Mouse (Mus musculus): ENCODE results near the gene Cux1. TPM values are rescaled to one million over a fixed set of nuclear protein-coding genes. Genes with fewer than 3 reads are reported as not detected.

The Cux1 gene
- polyA plus RNA-seq, 1 experiment = 164 TPM

DNA sequence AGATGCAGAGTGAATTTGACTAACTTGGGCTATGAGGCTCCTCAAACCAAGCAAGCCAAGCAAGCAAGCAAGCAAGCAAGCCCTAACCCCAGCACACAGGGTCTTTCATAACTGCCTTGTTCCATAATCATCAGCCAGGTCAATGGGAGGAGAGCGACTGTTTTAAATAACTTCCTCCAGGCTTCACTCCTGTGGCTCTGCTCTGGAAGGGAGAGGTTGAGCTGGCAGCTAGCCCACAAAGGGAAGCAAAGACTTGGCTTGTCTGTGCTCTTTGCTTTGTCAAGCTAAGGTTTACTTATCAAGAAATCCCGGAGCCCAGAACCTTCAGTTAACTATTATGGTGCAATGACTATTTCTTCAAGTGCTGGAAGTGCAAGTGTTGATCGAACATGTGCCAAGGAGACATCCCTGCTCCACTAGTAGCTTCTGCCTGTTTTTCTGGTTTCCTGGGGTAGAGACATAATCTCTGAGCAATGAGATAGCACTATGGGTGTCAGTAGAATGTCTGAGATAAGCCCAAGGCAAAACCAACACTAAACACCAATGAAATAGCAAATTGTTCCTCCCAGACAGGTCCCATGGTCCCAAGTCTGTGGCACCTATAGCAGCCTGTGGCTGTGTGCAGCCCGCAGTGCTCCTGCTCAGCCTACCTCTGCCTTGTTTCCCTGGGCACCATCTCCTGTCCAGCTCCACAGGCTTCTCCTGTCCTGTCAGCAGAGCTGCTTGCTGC is 230.3 kb downstream of the Cux1 start:
- TF ChIP-seq POLR2A (IDR thresholded peaks at IDR 0.05; ENCODE audit: control insufficient read depth, extremely low read depth, insufficient read depth, low read length, poor library complexity) = no peak
- no peak for TF ChIP-seq CTCF (IDR thresholded peaks at IDR 0.05; ENCODE audit: borderline replicate concordance, control insufficient read depth, extremely low read depth, insufficient read depth, low read length, poor library complexity)
- Histone ChIP-seq H3K27ac (ENCODE audit: control insufficient read depth, insufficient read depth, low read length) (no peak overlapping the region), H3K36me3 (ENCODE audit: control insufficient read depth, insufficient read depth, low read length) (peaks cover 64% of the 10 kb centered on the region), H3K27me3 (ENCODE audit: control insufficient read depth, insufficient read depth, low read length) (no peaks in the 10 kb centered on the region), H3K4me1 (replicated peaks; ENCODE audit: control insufficient read depth, insufficient read depth, low read length) (no peaks in the 10 kb centered on the region), H3K4me3 (ENCODE audit: control insufficient read depth, insufficient read depth, low read length) (no peak overlapping the region)
- DNase-seq = no peak
- WGBS = 94% methylated on average over 4 of the region's 4 CpGs

DNA sequence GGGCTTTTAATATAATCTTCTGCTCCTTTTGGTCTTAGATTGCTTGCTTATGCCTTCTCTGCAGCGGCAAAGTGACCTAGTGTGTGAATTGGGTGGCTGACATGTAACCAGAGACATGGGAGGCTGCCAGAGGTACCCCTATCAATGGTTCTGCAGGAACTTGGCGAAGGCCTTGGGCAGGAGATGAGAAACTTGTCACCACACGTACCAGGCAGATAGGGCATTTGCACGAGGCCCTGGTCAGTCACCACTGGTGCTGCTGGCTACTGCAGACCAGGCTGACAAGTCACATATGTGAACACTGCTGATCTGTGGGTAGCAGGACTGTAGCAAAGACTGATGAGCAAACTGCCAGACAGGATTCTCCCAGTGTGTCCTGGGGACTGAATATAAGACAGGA is 231.6 kb downstream of the Cux1 start:
- WGBS = 96% methylated on average over 4 of the region's 4 CpGs
- TF ChIP-seq CTCF (IDR thresholded peaks at IDR 0.05; ENCODE audit: borderline replicate concordance, control insufficient read depth, extremely low read depth, insufficient read depth, low read length, poor library complexity) = no peak
- no peak for TF ChIP-seq POLR2A (IDR thresholded peaks at IDR 0.05; ENCODE audit: control insufficient read depth, extremely low read depth, insufficient read depth, low read length, poor library complexity)

DNA sequence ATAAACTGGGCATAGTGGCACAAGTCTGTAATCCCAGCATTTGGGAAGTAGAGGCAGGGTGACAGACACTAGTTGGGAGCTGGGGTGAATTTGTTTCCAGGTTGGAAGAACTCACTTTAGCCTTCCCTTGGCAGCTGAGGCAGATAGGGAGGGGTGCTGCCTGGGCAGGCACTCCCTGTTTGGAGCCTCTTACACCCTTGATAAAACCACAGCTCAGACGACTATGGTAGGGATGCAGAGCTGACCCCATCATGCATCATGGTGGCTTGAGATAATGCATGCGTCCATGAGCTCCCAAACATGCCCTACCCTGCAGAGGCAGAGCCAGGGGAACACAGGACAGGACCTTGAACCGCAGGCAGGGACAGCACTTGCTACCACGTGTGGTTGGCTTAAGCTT is 232.5 kb downstream of the Cux1 start:
- H3K27ac ChIP-seq (ENCODE audit: control insufficient read depth, insufficient read depth, low read length) = no peak overlapping the region
- WGBS = 86% methylated on average over 4 of the region's 4 CpGs
- no peak for DNase-seq
- TF ChIP-seq POLR2A (IDR thresholded peaks at IDR 0.05; ENCODE audit: control insufficient read depth, extremely low read depth, insufficient read depth, low read length, poor library complexity) (no peak), CTCF (IDR thresholded peaks at IDR 0.05; ENCODE audit: borderline replicate concordance, control insufficient read depth, extremely low read depth, insufficient read depth, low read length, poor library complexity) (no peak)
- H3K4me3 ChIP-seq (ENCODE audit: control insufficient read depth, insufficient read depth, low read length) = no peak overlapping the region
- H3K27me3 ChIP-seq (ENCODE audit: control insufficient read depth, insufficient read depth, low read length) = no peaks in the 10 kb centered on the region
- peaks cover 77% of the 10 kb centered on the region for H3K36me3 ChIP-seq (ENCODE audit: control insufficient read depth, insufficient read depth, low read length)
- no peaks in the 10 kb centered on the region for H3K4me1 ChIP-seq (replicated peaks; ENCODE audit: control insufficient read depth, insufficient read depth, low read length)

More for the DNA sequence above, 231.6 kb downstream of the Cux1 start:
- H3K27me3 ChIP-seq (ENCODE audit: control insufficient read depth, insufficient read depth, low read length) = no peaks in the 10 kb centered on the region
- H3K36me3 ChIP-seq (ENCODE audit: control insufficient read depth, insufficient read depth, low read length) = peaks cover 74% of the 10 kb centered on the region
- no peak for DNase-seq
- H3K27ac ChIP-seq (ENCODE audit: control insufficient read depth, insufficient read depth, low read length) = no peak overlapping the region
- H3K4me3 ChIP-seq (ENCODE audit: control insufficient read depth, insufficient read depth, low read length) = no peak overlapping the region
- no peaks in the 10 kb centered on the region for H3K4me1 ChIP-seq (replicated peaks; ENCODE audit: control insufficient read depth, insufficient read depth, low read length)

DNA sequence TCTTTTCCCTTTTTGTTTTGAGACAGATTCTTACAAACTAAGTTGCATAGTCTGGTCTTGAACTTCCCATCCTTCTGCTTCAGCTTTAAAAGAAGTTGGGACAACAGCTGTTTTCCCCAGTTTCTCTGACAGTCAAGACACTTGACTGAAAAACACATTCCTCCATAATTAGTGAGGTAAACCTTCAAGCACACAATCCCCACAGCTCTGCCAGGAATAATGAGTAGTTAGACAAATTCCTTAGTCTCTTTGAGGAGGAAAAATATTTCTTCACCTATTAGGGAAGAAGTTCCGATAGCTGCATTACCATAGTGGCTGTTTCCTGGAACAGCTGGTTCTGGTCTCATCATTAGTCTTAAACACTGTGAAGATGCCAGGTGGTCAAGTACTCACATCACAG is 233.2 kb downstream of the Cux1 start:
- Histone ChIP-seq H3K27ac (ENCODE audit: control insufficient read depth, insufficient read depth, low read length) (no peak overlapping the region), H3K36me3 (ENCODE audit: control insufficient read depth, insufficient read depth, low read length) (peaks cover 74% of the 10 kb centered on the region)

DNA sequence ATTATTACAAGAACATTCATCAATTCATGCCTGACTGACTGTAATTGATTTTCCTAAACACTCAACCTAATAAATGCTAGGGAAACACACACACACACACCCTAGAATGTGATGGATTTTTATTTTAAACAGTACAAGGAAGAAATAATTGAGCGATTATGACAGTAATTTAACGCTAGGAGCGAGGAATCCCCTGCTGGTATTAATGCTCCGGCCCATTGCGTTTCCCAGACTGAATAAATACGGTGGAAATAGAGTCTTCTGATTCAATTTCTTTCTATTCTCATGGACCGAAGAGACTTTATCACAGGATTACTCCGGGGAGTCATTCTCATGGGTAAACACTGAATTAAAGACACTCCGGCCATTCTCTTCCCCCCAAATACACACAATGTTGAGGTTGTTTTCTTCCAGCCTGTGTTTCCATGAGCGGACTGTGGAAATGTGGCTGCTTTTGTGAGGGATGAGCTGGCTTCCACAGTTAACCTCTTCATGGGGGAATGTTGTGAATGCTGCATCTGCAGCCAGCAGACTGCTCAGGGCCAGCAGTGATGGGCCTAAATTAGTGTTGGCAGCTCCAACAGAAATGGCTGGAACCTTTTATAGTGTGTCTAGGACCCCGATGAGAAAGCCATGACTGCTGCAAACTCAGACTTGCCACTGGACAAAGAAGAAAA is 234.4 kb downstream of the Cux1 start:
- H3K4me3 ChIP-seq (ENCODE audit: control insufficient read depth, insufficient read depth, low read length) = no peak overlapping the region
- no peaks in the 10 kb centered on the region for H3K4me1 ChIP-seq (replicated peaks; ENCODE audit: control insufficient read depth, insufficient read depth, low read length)
- peaks cover 73% of the 10 kb centered on the region for H3K36me3 ChIP-seq (ENCODE audit: control insufficient read depth, insufficient read depth, low read length)
- DNase-seq = no peak
- H3K27ac ChIP-seq (ENCODE audit: control insufficient read depth, insufficient read depth, low read length) = no peak overlapping the region
- no peaks in the 10 kb centered on the region for H3K27me3 ChIP-seq (ENCODE audit: control insufficient read depth, insufficient read depth, low read length)
- TF ChIP-seq CTCF (IDR thresholded peaks at IDR 0.05; ENCODE audit: borderline replicate concordance, control insufficient read depth, extremely low read depth, insufficient read depth, low read length, poor library complexity) (no peak), POLR2A (IDR thresholded peaks at IDR 0.05; ENCODE audit: control insufficient read depth, extremely low read depth, insufficient read depth, low read length, poor library complexity) (no peak)
- WGBS = 98% methylated on average over 11 of the region's 11 CpGs

More for the DNA sequence above, 233.2 kb downstream of the Cux1 start:
- 98% methylated on average over 1 of the region's 1 CpGs for WGBS
- no peak overlapping the region for H3K4me3 ChIP-seq (ENCODE audit: control insufficient read depth, insufficient read depth, low read length)
- no peak for DNase-seq
- no peaks in the 10 kb centered on the region for H3K4me1 ChIP-seq (replicated peaks; ENCODE audit: control insufficient read depth, insufficient read depth, low read length)
- TF ChIP-seq CTCF (IDR thresholded peaks at IDR 0.05; ENCODE audit: borderline replicate concordance, control insufficient read depth, extremely low read depth, insufficient read depth, low read length, poor library complexity) (no peak), POLR2A (IDR thresholded peaks at IDR 0.05; ENCODE audit: control insufficient read depth, extremely low read depth, insufficient read depth, low read length, poor library complexity) (no peak)
- H3K27me3 ChIP-seq (ENCODE audit: control insufficient read depth, insufficient read depth, low read length) = no peaks in the 10 kb centered on the region

DNA sequence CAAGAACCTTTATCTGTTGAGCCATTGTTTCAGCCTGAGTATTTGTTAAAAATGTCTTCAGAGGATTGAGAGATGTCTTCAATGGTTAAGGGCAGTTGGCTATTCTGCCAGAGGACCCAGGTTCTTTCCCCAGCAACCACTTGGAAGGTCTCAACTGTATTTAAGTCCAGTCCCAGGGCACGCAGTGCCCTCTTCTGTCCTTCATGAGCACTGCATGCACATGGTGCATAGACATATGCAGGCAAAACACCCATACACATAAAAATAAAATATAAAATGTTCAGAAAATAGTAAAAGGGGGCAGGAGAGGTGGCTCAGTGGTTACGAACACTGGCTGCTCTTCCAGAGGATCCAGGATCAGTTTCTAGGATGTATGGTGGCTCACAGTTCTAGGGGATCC is 239.6 kb downstream of the Cux1 start:
- TF ChIP-seq POLR2A (IDR thresholded peaks at IDR 0.05; ENCODE audit: control insufficient read depth, extremely low read depth, insufficient read depth, low read length, poor library complexity) (no peak), CTCF (IDR thresholded peaks at IDR 0.05; ENCODE audit: borderline replicate concordance, control insufficient read depth, extremely low read depth, insufficient read depth, low read length, poor library complexity) (no peak)
- H3K27me3 ChIP-seq (ENCODE audit: control insufficient read depth, insufficient read depth, low read length) = no peaks in the 10 kb centered on the region
- H3K4me3 ChIP-seq (ENCODE audit: control insufficient read depth, insufficient read depth, low read length) = no peak overlapping the region
- H3K27ac ChIP-seq (ENCODE audit: control insufficient read depth, insufficient read depth, low read length) = no peak overlapping the region
- H3K36me3 ChIP-seq (ENCODE audit: control insufficient read depth, insufficient read depth, low read length) = peaks cover 86% of the 10 kb centered on the region
- H3K4me1 ChIP-seq (replicated peaks; ENCODE audit: control insufficient read depth, insufficient read depth, low read length) = no peaks in the 10 kb centered on the region
- peak; percentile 9 for DNase-seq
- WGBS = 97% methylated on average over 2 of the region's 2 CpGs
